Mouse (Mus musculus): ENCODE results near the gene Chrna4. TPM values are rescaled to one million over a fixed set of nuclear protein-coding genes. Genes with fewer than 3 reads are reported as not detected.

Chrna4 gene
- polyA plus RNA-seq, 2 experiments: 0.50 to 0.71 TPM

- H3K4me1 ChIP-seq (replicated peaks; ENCODE audit: control insufficient read depth in 2 of 2, insufficient read depth in 2 of 2, low read length in 1 of 2): no peaks in the 10 kb centered on the region
- no peak for ATAC-seq (ENCODE audit: insufficient read depth)
- H3K27ac ChIP-seq: no peak overlapping the region
- H3K4me2 ChIP-seq (ENCODE audit: low read depth): no peak overlapping the region
- H3K9me3 ChIP-seq (ENCODE audit: control insufficient read depth, low read length): no peaks in the 10 kb centered on the region
- no peak for TF ChIP-seq CTCF (IDR thresholded peaks at IDR 0.05; ENCODE audit: low read depth)
- TF ChIP-seq EP300 (IDR thresholded peaks at IDR 0.05; ENCODE audit: low read depth): no peak
- H3K9ac ChIP-seq (replicated peaks): no peak overlapping the region
- H3K27me3 ChIP-seq (ENCODE audit: control insufficient read depth, insufficient read depth, low read length): no peaks in the 10 kb centered on the region
- no peaks in the 10 kb centered on the region for H3K36me3 ChIP-seq (replicated peaks; ENCODE audit: control insufficient read depth, insufficient read depth, low read depth)
- no peak overlapping the region for H3K4me3 ChIP-seq (ENCODE audit: insufficient read depth in 1 of 2, low read depth in 2 of 2, low read length in 2 of 2)
- no peak for DNase-seq (ENCODE audit: low read depth in 3 of 3, low spot score in 3 of 3)
- 41% methylated on average over 7 of the region's 7 CpGs for WGBS (ENCODE audit: insufficient replicate concordance)
Observed at GRCm38 (mm10) chr2:181070136-181070535, 26.8 kb upstream of the Chrna4 start.

GRCm38 (mm10) chr2:181068499-181068898, 25.2 kb upstream of the Chrna4 start:
- Histone ChIP-seq H3K27me3 (ENCODE audit: control insufficient read depth, insufficient read depth, low read length) (no peaks in the 10 kb centered on the region), H3K4me2 (ENCODE audit: low read depth) (no peak overlapping the region), H3K27ac (no peak overlapping the region), H3K9ac (replicated peaks) (no peak overlapping the region), H3K9me3 (ENCODE audit: control insufficient read depth, low read length) (no peaks in the 10 kb centered on the region), H3K4me1 (replicated peaks; ENCODE audit: control insufficient read depth in 2 of 2, insufficient read depth in 2 of 2, low read length in 1 of 2) (no peaks in the 10 kb centered on the region), H3K36me3 (replicated peaks; ENCODE audit: control insufficient read depth, insufficient read depth, low read depth) (no peaks in the 10 kb centered on the region), H3K4me3 (ENCODE audit: insufficient read depth in 1 of 2, low read depth in 2 of 2, low read length in 2 of 2) (no peak overlapping the region)
- no peak for TF ChIP-seq CTCF (IDR thresholded peaks at IDR 0.05; ENCODE audit: low read depth)
- TF ChIP-seq EP300 (IDR thresholded peaks at IDR 0.05; ENCODE audit: low read depth): no peak
- DNase-seq (ENCODE audit: low read depth in 3 of 3, low spot score in 3 of 3) (no peak), ATAC-seq (ENCODE audit: insufficient read depth) (no peak)
- 57% methylated on average over 5 of the region's 5 CpGs for WGBS (ENCODE audit: insufficient replicate concordance)

GRCm38 (mm10) chr2:181065827-181066226, 22.5 kb upstream of the Chrna4 start:
- no peak overlapping the region for H3K4me2 ChIP-seq (ENCODE audit: low read depth)
- H3K27me3 ChIP-seq (ENCODE audit: control insufficient read depth, insufficient read depth, low read length): no peaks in the 10 kb centered on the region; the same call in 1 of the 2 replicates
- H3K4me3 ChIP-seq (ENCODE audit: insufficient read depth in 1 of 2, low read depth in 2 of 2, low read length in 2 of 2): no peak overlapping the region
- H3K9ac ChIP-seq (replicated peaks): no peak overlapping the region
- ATAC-seq (ENCODE audit: insufficient read depth) (no peak), DNase-seq (ENCODE audit: low read depth in 3 of 3, low spot score in 3 of 3) (no peak)
- no peaks in the 10 kb centered on the region for H3K4me1 ChIP-seq (replicated peaks; ENCODE audit: control insufficient read depth in 2 of 2, insufficient read depth in 2 of 2, low read length in 1 of 2)
- no peaks in the 10 kb centered on the region for H3K9me3 ChIP-seq (ENCODE audit: control insufficient read depth, low read length)
- TF ChIP-seq CTCF (IDR thresholded peaks at IDR 0.05; ENCODE audit: low read depth) (no peak), EP300 (IDR thresholded peaks at IDR 0.05; ENCODE audit: low read depth) (no peak)
- 36% methylated on average over 4 of the region's 4 CpGs for WGBS (ENCODE audit: insufficient replicate concordance)
- no peak overlapping the region for H3K27ac ChIP-seq
- H3K36me3 ChIP-seq (replicated peaks; ENCODE audit: control insufficient read depth, insufficient read depth, low read depth): no peaks in the 10 kb centered on the region

GRCm38 (mm10) chr2:181060127-181060526, 16.8 kb upstream of the Chrna4 start:
- TF ChIP-seq CTCF (IDR thresholded peaks at IDR 0.05; ENCODE audit: low read depth): peak; percentile 90
- no peak for TF ChIP-seq EP300 (IDR thresholded peaks at IDR 0.05; ENCODE audit: low read depth)
- WGBS (ENCODE audit: insufficient replicate concordance): 9% methylated on average over 5 of the region's 5 CpGs
- Histone ChIP-seq H3K9me3 (ENCODE audit: control insufficient read depth, low read length) (no peaks in the 10 kb centered on the region), H3K36me3 (replicated peaks; ENCODE audit: control insufficient read depth, insufficient read depth, low read depth) (no peaks in the 10 kb centered on the region), H3K27ac (no peak overlapping the region), H3K4me3 (ENCODE audit: insufficient read depth in 1 of 2, low read depth in 2 of 2, low read length in 2 of 2) (no peak overlapping the region), H3K4me1 (replicated peaks; ENCODE audit: control insufficient read depth in 2 of 2, insufficient read depth in 2 of 2, low read length in 1 of 2) (no peaks in the 10 kb centered on the region), H3K4me2 (ENCODE audit: low read depth) (no peak overlapping the region), H3K27me3 (ENCODE audit: control insufficient read depth, insufficient read depth, low read length) (no peaks in the 10 kb centered on the region; the same call in 1 of the 2 replicates), H3K9ac (replicated peaks) (no peak overlapping the region)
- DNase-seq (ENCODE audit: low read depth in 3 of 3, low spot score in 3 of 3): peak in 2 of 3 experiments; percentile 19 to 43
- no peak for ATAC-seq (ENCODE audit: insufficient read depth)

- H3K27me3 ChIP-seq (ENCODE audit: control insufficient read depth, insufficient read depth, low read length): no peaks in the 10 kb centered on the region; the same call in 1 of the 2 replicates
- no peak for ATAC-seq (ENCODE audit: insufficient read depth)
- H3K4me1 ChIP-seq (replicated peaks; ENCODE audit: control insufficient read depth in 2 of 2, insufficient read depth in 2 of 2, low read length in 1 of 2): no peaks in the 10 kb centered on the region
- no peak overlapping the region for H3K4me3 ChIP-seq (ENCODE audit: insufficient read depth in 1 of 2, low read depth in 2 of 2, low read length in 2 of 2)
- no peak overlapping the region for H3K4me2 ChIP-seq (ENCODE audit: low read depth)
- H3K27ac ChIP-seq: no peak overlapping the region
- no peak overlapping the region for H3K9ac ChIP-seq (replicated peaks)
- H3K9me3 ChIP-seq (ENCODE audit: control insufficient read depth, low read length): no peaks in the 10 kb centered on the region
- 23% methylated on average over 3 of the region's 3 CpGs for WGBS (ENCODE audit: insufficient replicate concordance)
- TF ChIP-seq EP300 (IDR thresholded peaks at IDR 0.05; ENCODE audit: low read depth) (no peak), CTCF (IDR thresholded peaks at IDR 0.05; ENCODE audit: low read depth) (no peak)
- no peaks in the 10 kb centered on the region for H3K36me3 ChIP-seq (replicated peaks; ENCODE audit: control insufficient read depth, insufficient read depth, low read depth)
- DNase-seq (ENCODE audit: low read depth in 3 of 3, low spot score in 3 of 3): no peak
Observed at GRCm38 (mm10) chr2:181058193-181058592, 14.8 kb upstream of the Chrna4 start.

All from liver, embryonic 14.5 days (tissue).